Mouse (Mus musculus): ENCODE data around the gene Gabpb1.
"Not testable (repeated sequence)": the region's sequence is repeated elsewhere in the genome, so short reads cannot be mapped to it uniquely, and the experiment has no call there.

The Gabpb1 gene

DNA sequence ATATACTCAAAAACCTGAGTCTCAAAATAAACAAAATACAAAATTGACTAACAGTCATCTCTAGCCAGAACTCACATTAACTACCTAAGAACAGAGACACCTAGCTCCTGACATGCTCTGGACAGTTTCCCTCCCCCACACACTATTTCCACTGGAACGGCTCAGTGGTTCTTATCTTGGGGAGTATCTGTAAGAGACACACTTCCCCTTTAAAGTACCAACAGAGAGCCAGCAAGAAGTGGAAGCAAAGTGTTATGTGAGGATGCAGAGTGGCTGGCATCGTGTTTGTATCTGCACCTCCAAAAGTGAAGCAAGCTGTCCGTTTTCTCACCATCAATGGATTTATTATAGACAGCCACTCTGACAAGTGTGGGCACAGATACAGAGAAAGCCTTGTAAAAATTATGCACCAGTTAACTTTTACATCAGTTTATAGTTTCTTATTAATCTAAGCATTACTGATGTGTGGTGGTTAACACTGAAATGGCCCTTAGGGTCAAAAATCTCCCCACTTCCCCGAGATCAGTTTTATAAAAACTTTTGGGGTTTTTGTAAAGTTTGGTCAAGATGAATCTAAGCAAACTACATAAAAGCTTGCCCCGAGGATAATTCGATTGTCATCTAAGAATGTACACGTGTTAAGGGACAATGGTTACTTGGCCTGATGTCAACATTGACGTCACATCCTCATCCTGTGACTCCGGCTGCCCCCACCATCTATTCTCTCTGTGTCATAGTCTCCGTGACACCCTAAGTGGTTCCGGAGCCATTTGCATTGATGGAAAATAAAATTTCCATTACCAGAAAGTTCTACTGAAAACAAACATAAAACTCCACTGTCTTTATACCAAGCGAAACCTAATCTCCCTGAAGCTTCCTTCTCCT lies 40.0 kb downstream of the Gabpb1 start:
- peak; percentile 56 for DNase-seq

DNA sequence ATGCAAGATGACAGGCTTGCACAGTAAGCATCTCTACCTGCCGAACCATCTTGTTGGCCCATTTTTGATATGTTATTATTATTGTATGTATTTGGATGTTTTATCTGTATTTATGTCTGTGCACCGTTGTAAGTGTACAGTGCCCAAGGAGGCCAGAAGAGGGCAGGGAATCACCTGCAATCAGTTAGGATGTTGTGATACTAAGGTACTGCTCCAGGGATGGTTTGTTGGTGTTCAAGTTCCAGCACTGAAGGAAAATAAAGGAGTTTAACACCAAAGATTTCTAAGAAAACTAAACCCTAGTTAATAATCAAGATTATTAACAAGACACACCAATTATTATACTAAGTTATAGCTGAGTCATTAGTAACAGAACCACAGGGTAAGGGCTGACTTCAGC lies 43.0 kb downstream of the Gabpb1 start:
- DNase-seq: no peak

DNA sequence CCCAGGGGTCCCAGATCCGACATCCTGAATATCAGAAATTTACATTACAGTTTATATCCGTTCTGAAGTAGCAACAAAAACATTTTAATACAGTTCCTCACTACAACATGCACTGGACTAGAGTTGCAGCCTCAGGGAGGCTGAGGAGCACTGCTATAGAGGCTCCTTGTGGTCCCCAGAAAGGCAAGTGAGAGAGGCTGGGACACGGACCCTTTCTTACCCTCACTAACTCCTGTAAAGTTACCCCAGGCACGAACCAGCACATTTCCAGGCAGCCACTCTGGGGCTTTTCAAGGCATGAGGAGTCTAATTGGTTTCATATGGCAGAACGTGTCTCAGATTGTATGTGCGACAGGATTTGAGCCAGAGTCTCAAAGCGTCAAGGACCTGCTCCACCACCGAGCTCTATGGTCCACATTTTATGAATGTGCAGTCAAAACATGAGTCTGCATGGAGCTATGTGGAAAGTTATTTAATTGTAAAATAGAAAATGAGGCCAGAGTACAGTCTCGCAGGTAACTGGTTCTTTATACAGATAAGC lies 47.6 kb downstream of the Gabpb1 start:
- DNase-seq: no peak

DNA sequence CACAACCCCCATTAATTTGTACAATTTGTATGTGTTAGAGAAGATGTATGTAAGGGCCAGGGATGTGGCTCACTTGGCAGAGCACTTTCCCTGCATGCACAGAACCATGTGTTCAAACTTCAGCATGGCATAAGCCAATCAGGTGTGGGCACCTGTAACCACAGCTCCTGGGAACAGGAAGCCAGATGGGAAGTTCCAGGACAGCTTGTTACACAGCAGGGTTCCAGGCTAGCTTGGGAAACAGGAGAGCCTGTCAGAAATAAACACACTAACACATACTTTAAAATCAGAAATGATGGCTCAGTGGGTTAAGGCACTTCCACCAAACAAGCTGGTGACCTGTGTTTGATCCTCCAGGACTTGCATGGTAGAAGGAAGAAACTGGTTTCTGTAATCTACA lies 53.0 kb downstream of the Gabpb1 start:
- no peak for DNase-seq

DNA sequence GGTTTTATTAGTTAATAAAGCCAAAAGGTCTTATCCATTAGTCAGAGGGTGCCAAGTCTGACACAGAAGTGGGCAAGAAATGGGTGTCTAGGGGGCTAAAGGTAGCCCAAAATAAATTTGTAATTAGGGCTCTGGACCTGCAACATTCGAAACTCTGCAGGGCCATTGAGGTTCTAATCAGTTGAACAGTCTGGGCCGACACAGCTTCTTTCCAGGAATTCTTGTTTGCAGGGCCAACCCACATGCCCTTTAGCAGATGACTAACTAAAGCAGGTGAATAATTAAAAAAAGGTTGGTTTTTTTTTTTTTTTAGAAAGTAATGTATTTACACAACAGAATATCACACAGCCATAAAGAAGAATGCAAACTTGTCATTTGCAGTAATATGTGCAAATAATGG lies 53.7 kb downstream of the Gabpb1 start:
- DNase-seq: no peak

DNA sequence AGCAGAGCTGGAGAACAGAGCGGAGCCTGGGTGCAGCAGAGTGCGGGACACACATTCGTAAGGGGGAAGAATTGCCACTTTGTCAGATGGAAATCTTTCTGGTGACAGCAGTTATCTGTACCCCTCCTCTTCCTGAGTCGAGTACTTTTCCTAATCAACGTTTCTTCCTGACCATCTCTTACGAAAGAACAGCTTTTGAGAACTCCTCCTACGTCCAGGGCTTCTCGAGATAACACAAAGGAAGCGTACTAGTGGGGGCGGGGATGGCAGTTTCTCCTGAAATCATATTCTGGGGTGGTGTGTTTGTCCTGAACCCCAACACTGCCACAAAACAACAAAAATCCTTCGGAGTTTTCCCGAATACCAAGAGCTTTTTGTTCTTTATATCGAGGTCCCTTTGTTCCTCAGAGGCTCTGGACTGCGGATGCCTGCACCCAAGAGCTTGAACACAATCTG lies 56.9 kb downstream of the Gabpb1 start, which contains the start of gene Hdc:
Gene Hdc, minus strand, starts transcription at position 51 of the 456 bp plus-strand sequence.
- DNase-seq: no peak

DNA sequence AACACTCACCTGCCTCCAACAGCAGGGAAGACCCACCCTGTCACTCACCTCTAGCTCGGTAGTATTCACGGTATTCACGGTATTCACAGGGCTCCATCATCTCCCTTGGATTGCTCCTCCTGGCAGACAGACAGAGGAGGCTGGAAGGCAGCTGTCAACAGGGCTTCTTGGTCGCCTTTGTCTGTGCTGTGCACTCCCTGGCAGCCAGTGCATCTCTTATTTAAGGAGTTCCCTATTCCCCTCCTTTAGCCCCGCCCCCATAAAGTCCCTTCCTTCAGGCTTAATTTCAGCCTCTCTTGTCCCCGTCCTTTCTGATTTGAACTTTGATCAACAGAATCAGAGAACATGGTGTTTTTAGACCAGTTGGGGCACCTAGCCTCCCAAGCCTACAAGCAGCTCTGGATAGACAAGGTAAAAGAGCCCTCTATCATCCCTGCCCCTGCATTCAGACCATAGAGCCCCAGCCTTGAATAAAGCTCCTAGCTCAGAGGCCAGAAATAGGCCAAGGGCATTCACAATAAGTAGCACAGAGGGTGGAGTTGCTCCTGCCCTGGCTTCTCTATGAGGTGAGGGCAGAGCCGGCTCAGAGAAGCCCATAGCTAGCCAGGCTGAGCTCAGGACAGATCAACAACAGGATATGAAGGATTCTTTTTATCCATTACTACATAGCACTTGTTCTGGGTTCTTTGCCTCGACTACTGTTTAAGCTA lies 57.5 kb downstream of the Gabpb1 start:
- DNase-seq: peak; percentile 23

DNA sequence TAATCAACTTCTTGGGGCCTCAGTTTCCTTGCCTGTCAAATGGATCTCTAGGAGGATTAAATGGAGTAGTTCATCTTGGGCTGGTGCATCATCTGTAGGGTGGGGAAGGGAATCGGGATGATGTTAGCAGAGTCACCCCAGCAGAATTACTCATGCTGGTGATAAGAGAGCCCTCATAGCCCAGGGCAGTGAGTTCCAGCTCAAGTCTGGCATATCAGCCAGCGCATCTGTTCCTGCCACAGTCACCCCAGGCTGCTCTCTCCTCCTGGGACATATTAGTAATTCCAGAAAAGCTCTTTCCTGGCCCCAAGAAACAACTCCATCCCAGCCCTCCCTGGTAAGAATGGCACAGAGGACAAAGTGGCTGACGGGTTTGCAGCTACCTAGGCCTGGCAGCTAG lies 60.8 kb downstream of the Gabpb1 start:
- DNase-seq: no peak

DNA sequence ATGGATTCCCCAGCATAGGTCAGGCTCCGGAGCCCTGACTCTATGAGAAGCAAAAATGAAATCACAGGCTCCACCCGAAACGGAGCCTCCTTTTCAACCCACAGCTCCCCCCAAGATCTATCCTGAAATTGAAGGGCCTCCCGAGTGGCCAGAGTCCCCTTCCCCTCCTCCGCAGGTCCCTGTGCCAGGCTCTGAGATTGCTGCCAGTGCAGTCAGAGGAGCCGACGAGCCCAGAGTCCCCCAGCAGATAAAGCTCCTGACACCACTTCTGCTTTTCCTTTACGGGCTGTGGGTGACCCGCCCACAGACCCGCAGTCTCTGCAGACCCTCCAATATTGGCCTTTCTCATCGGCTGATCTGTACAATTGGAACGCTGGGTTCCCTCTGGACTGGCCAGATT lies 66.5 kb downstream of the Gabpb1 start:
- DNase-seq: not testable (repeated sequence)

DNA sequence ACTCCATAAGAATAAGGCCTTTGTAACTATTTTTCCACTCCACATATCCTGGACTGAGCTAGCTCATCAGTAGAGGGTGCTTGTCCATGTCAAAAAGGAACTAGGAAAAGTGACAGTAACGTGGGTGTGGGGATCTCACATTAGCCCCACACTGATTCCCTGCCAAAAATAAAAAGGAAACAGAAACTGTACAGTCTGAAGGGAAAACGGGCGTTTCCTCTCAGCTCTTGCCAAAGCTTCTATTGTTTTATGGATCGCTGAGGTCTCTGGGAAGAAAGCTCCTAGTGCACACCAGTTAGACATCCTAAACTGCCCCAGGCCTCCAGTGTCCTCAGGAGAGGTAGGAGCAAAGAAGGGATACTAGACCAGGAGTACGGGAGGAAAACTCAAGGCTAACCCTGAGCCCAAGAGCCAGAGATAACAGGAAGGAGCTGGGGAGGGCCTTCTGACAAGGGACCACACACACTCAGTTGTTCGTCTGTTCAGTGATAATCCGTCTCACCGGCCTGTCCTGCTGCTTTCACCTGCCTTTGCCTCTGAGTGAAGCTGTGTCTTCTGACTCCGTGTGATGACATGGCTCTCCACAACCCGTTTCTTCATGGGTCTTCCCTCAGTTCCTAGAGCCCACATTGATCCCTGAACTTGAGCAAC lies 68.5 kb downstream of the Gabpb1 start:
- no peak for DNase-seq

DNA sequence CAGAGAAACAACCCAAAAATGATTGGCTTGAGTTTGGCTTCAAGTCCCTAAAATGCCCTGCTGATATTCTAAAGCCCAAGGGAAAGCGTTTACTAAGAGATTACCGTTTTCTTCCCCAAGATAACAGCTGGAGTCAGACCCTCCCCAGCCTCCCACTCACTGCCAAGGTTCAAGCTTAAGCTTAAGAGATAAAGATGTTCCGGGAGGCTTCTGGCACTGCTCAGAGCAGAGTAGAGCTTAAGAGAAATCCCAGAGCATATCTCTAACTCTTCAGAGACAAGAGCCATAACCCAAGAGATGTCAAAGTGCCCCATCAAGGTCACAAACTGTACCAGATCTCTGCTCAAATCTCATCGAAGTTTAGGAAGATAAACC lies 69.5 kb downstream of the Gabpb1 start:
- DNase-seq: no peak

DNA sequence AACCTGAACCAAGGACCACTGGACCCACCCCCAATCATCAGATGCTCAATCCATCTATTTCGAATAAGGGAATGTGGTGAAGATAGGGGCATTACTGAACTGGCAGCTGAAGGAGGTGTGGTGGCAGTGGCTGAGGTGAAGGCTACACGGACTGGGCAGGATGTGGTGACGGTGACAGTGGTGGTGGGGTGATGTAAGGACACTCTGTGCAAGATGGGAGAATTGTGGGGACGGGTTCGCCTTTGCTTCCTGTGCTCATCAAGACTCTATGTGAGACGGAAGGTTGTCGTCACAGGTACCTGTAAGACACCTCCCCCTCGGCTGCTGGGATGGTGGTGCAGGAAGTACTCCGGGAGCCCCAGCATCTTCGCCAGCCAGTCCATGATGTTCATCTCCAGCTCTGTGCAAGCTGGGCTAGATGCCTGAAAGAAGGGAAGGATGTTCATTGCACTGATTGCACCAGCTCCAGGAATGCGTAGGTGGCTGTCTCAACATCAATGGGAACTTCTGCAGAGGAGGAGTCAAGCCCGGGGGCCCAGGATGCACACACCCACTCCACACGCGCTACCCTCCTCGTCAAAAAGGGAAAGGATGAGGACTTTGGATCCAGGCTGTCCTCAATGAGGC lies 70.0 kb downstream of the Gabpb1 start:
- DNase-seq: no peak

DNA sequence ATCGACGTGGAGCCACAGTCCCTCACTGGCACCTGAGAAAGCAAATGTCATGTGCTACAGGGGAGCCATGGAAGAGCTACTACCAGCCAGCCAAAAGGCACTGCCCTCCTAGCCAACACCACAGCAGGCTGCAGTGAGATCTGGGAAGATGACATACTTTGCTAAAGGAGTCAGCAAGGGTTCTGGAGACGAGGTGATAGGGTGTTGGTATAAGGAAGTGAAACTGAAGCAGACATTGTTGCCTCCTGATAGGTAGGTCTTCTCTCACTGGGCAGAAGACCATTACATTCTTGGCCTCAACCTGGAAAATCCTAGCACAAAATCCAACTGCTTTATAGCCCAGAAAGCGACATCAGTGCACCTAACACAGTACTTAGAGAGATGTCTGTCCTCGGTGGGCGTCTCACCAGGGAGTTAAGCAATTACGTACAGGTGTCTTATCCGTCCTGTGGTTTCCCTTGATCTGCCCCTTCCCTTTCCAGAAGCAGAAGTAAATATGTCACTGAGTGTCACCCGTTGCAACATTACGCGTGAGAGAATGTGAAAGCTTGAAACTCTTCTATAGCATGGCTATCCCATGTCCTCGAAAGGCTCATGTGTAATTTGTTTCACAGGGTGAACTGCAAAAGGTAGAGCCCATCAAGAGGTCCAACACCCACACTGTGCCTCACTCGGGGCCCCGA lies 74.1 kb downstream of the Gabpb1 start:
- DNase-seq: no peak

DNA sequence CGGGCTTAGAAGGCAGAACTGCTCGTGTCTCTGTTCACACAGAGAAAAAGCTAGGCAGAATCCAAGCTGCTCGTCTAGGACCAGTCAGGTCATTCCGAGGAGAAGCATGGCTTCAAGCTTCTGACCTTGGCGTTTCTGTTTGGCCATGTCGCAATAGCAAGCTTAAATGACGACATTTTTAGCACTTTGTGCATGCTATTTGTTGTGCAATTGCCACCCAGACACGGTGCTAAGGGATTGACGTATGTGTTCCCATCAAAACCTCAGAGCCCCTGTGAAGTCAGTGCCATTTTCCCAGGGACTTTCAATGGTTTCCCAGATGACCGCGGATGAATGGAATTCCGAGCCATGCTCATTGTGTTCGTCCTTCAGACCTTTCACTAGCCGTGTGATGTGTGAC lies 75.6 kb downstream of the Gabpb1 start:
- DNase-seq: peak; percentile 21

DNA sequence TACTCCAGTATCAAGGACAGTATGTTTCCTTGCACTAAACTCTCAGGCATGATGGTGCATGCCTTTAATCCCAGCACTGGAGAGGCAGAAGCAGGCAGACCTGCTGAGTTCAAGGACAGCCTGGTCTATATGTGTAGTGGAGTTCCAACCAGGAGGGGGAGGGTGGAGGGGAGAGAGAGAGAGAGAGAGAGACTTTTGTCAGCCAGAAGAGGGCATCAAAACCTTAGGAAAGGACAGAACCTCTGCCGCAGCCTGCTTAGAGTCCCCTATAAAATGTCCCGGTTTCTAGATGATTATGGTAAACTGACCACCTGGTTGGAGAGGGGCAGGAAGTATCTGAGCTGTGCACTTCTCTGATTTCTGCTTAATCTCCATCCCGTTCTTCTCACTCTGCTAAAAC lies 77.1 kb downstream of the Gabpb1 start:
- DNase-seq: no peak

DNA sequence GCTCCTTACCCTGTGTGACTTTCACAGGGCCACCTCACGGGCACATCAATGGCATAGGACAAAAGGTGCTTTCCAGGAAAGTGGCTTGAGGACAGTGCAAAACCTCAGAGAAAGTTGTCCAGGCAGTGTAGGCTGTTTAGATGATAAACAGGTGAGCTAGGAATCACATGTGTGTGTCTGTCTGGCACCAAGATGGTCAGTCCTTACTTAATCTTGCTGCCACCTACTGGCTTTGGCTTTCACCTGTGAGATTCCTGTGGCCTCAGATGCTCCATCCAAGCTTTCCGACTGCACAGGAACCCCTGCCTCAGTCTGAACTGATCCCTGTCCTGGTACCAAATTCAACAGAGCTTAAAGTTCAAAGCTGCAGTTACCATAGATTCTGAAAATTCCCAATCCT lies 77.8 kb downstream of the Gabpb1 start:
- no peak for DNase-seq

DNA sequence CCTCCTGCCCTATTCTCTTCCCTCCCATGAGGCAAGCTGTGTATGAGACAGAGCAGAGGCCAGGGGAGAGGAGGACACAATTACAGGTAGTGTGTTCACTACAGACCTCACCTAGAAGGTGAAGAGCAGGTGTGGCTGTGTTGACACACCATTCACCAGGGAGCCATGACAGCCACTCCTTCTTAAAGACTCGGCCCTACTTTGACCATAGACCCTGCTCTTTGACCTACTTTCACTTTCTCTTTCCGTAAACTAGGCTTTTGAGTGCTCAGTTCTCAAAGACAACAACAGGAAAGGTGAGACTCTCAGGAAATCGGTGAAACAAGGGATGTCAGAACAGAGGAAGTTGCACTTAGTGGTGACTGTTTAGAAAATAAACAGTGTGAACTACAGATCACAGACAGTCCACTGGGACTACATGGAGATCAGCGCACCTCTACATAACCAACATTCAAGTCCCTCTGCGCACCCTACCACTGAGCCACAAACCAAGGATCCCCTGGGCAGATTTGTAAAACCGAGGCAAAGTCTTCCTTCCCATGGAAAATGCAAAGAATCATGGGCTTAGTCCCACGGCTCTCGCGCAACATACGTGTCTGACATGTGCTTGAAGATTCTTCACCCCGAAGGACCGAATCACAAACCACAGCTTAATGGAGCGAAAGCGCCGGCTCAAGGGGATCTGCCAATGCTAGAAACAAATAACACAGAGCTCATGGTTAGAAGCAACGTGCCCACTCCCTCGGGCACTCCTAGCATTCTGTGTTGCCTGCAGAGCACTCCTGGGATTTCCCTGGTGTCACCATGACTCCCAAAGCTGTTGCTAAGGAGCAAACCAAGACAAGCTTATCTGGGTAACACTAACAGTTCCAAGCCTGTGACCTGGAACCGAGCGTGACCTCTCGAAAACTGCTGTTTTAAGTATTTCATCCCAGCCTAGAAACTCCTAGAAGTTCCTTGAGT lies 78.6 kb downstream of the Gabpb1 start:
- no peak for DNase-seq

DNA sequence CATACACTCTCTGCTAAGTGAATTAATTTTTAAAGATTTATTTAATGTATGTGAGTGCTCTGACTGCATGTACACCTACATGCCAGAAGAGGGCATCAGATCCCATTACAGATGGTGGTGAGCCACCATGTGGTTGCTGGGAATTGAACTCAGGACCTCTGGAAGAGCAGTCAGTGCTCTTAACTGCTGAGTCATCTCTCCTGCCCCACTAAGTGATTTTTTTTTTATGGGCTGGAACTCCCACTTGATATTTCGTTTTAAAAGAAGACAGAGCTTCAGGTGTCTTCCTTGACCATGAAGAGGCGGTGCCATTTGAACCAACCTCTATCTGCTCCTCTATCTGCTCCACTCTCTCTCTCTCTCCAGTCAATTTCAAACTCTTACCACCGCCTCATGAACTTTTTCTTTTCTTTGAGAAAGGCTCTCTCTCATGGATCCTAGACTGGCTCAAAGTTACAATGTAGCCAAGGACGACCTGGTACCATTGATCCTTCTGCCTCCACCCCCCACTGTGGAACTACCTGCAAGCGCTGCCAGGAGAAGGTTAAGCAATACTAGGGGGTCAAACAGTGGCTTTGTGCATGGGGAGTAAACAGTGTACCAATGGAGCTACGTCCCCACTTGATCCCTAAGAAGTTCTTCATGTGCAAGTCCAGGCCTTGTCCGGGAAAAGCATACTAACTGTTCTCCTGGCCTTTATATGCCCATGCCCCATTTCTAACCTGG lies 79.6 kb downstream of the Gabpb1 start:
- DNase-seq: no peak

DNA sequence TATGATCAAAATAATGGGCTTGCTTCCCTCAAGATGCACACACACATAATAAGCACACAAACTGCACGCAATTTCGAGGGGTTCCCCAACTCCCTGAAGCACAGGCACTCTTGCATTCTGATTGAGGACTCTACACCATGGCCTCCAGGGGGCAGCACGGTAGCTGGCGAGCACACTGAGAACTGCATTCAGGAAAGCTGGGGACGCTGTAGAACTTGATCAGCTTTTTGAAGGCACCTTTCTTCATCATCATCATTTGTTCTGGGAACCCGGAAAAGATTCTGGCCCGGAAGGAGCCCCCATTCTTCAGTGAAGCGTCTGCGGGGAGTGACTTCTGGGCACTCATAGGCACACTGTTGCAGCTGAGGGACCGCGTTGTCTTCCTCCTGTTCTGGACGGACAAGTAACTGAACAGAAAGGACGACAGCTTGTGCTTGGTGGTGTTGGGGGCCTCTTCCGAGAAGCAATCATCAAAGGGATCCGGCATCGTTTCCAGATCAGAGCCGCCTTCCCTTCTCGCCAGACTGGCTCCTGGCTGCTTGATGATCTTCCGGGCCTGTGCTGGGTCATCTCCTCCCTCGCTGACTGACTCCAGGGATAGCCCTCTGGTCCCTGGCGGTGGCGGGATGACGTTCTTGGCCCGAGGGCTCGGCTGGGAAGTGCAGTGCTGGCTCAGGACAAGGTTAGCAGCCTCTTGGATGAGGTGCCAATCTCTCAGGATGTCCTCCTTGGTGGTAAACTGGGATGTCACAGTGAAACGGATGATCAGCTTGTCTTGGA lies 82.1 kb downstream of the Gabpb1 start:
- DNase-seq: peak; percentile 80

DNA sequence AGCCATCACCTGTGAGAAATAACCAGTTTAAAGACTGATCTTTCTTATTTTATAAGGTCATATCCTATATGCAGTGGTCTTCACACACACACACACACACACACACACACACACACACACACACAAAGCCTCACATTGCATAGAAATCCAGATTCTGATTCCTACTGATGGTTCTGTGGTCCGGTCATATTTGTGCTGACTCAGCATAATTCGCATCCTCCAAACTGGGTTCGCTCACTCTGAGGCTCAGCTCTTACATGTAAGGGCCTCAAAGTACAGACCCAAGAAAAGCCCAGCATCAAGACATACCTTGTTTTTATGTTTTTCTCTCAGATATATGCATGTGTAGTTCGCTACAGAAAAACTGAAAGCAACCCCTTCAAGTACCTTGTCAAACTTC lies 84.8 kb downstream of the Gabpb1 start:
- no peak for DNase-seq

Measured in lung, postnatal 14 days (tissue).